Mouse (Mus musculus): ENCODE results near the gene Gm26938. TPM values are rescaled to one million over a fixed set of nuclear protein-coding genes. Genes with fewer than 3 reads are reported as not detected.

The Gm26938 gene
- polyA plus RNA-seq, 3 experiments from 2014 or later: not detected

GRCm38 (mm10) chr5:139793338-139794089 is 32.7 kb downstream of the Gm26938 start:
- ATAC-seq: no peak

- ATAC-seq: no peak
Measured at GRCm38 (mm10) chr5:139792966-139793337, 33.3 kb downstream of the Gm26938 start.

GRCm38 (mm10) chr5:139792159-139792775 is 33.9 kb downstream of the Gm26938 start:
- ATAC-seq: no peak

GRCm38 (mm10) chr5:139791227-139792158 is 34.7 kb downstream of the Gm26938 start, which contains the start of gene Mafk:
TSS of gene Mafk (plus strand) at chr5:139791513.
- ATAC-seq: peak; percentile 82

GRCm38 (mm10) chr5:139789466-139789865 is 36.7 kb downstream of the Gm26938 start:
- no peak for ATAC-seq

GRCm38 (mm10) chr5:139781406-139781805 is 44.8 kb downstream of the Gm26938 start:
- no peak for ATAC-seq

GRCm38 (mm10) chr5:139776966-139777365 is 49.2 kb downstream of the Gm26938 start:
- no peak for ATAC-seq

GRCm38 (mm10) chr5:139775216-139775926 is 50.8 kb downstream of the Gm26938 start, which contains the start of gene Ints1:
TSS of gene Ints1 (minus strand) at chr5:139775674.
- peak; percentile 100 for ATAC-seq

GRCm38 (mm10) chr5:139768216-139768615 is 58.0 kb downstream of the Gm26938 start:
- no peak for ATAC-seq

- no peak for ATAC-seq
Measured at GRCm38 (mm10) chr5:139764296-139764695, 61.9 kb downstream of the Gm26938 start.

GRCm38 (mm10) chr5:139758096-139758495 is 68.1 kb downstream of the Gm26938 start:
- ATAC-seq: no peak

Other genes with a start within 250 kb of the Gm26938 start
- not detected for gene Micall2, start 90.1 kb downstream of the Gm26938 start, polyA plus RNA-seq (2017; shearing (Covaris generic))
- 10 to 100 TPM; 12.9 to 21.0 (median 16.1) TPM for gene Ints1, start 50.7 kb downstream of the Gm26938 start, polyA plus RNA-seq (2017; shearing (Covaris generic))
- 10 to 100 TPM; 10.7 to 12.5 (median 11.0) TPM for gene Mafk, start 34.9 kb downstream of the Gm26938 start, polyA plus RNA-seq (2017; shearing (Covaris generic))
- gene Tmem184a, start 6.5 kb downstream of the Gm26938 start, polyA plus RNA-seq (2017; shearing (Covaris generic)): under 1 TPM in 1 of 3 experiments, not detected in 2; 0.12 TPM
- 10 to 100 TPM; 48.7 to 56.0 (median 50.0) TPM for gene Psmg3, start 478 bp upstream of the Gm26938 start, polyA plus RNA-seq (2017; shearing (Covaris generic))
- not detected for gene Elfn1, start 81.5 kb upstream of the Gm26938 start, polyA plus RNA-seq (2017; shearing (Covaris generic))